Mouse (Mus musculus) E14TG2a.4 (cell line): Measurements from ENCODE around the gene Olfr1371.

Source experiments
- CTCF ChIP-seq: conservative IDR thresholded peaks from 2 replicates; pipeline ENCODE4 v1.5.1; 2014; ENCODE audit warnings: low read length
- NANOG ChIP-seq: IDR thresholded peaks from 2 replicates; pipeline ENCODE4 v1.6.1; 2014; ENCODE audit warnings: borderline replicate concordance, low read length, mixed read lengths
- POU5F1 ChIP-seq: IDR thresholded peaks from 2 replicates; pipeline ENCODE4 v1.6.1; 2014; ENCODE audit warnings: low read length, borderline replicate concordance

GRCm38 (mm10) chr11:52230694-52231093, 16.9 kb upstream of the Olfr1371 start:
- TF ChIP-seq CTCF: no peak
- no peak for TF ChIP-seq POU5F1
- no peak for TF ChIP-seq NANOG
